Mouse (Mus musculus) v-Abl transformed pro-B cells (cell line): ENCODE measurements around the gene Uqcr10.

Experiments used
- in situ Hi-C, 2 experiments: fragments of 400-800 bp; cut with MboI; formaldehyde crosslinking; loops; one replicate each; pipeline ENCODE4 v1.15.1; 2025; ENCODE audit not compliant: unreplicated experiment in 2 of 2

The Uqcr10 gene

GRCm38 (mm10) chr11:4704072-4704964, at the start of gene Uqcr10, which contains the start of gene Zmat5:
Gene Uqcr10 (minus strand): TSS chr11:4704342.
Gene Zmat5 (plus strand): TSS chr11:4704678.
- in situ Hi-C loops = no loop called here

- in situ Hi-C loops = loop anchor here in 1 of 2 experiments (5.0 kb wide), 1 partner anchor 64 kb away; no protein-coding TSS in a partner anchor
These were observed 48.7 kb upstream of the Uqcr10 start for GRCm38 (mm10) chr11:4752836-4753235.

GRCm38 (mm10) chr11:4750263-4750662, 46.1 kb upstream of the Uqcr10 start:
- in situ Hi-C loops = loop anchor here in 1 of 2 experiments (5.0 kb wide), 1 partner anchor 67 kb away; no protein-coding TSS in a partner anchor

GRCm38 (mm10) chr11:4747285-4747684, 43.1 kb upstream of the Uqcr10 start:
- in situ Hi-C loops = no loop called here

- in situ Hi-C loops = no loop called here
These were observed 42.6 kb upstream of the Uqcr10 start, which contains the start of gene Cabp7 for GRCm38 (mm10) chr11:4746733-4747132. Gene Cabp7 (minus strand): TSS chr11:4746778.

GRCm38 (mm10) chr11:4745969-4746368, 41.8 kb upstream of the Uqcr10 start:
- in situ Hi-C loops = no loop called here

GRCm38 (mm10) chr11:4744691-4745090, 40.5 kb upstream of the Uqcr10 start:
- in situ Hi-C loops = no loop called here

GRCm38 (mm10) chr11:4740785-4741184, 36.6 kb upstream of the Uqcr10 start:
- in situ Hi-C loops = no loop called here

- in situ Hi-C loops = no loop called here
These were observed 34.6 kb upstream of the Uqcr10 start for GRCm38 (mm10) chr11:4738719-4739118.

- in situ Hi-C loops = no loop called here
These were observed 33.5 kb upstream of the Uqcr10 start for GRCm38 (mm10) chr11:4737682-4738081.

- in situ Hi-C loops = no loop called here
These were observed 32.2 kb upstream of the Uqcr10 start for GRCm38 (mm10) chr11:4736355-4736754.

- in situ Hi-C loops = no loop called here
These were observed 30.0 kb upstream of the Uqcr10 start for GRCm38 (mm10) chr11:4734179-4734578.

- in situ Hi-C loops = no loop called here
These were observed 27.6 kb upstream of the Uqcr10 start for GRCm38 (mm10) chr11:4731781-4732180.

- in situ Hi-C loops = no loop called here
These were observed 26.8 kb upstream of the Uqcr10 start for GRCm38 (mm10) chr11:4730913-4731312.

GRCm38 (mm10) chr11:4730096-4730495, 26.0 kb upstream of the Uqcr10 start:
- in situ Hi-C loops = no loop called here

- in situ Hi-C loops = no loop called here
These were observed 25.5 kb upstream of the Uqcr10 start for GRCm38 (mm10) chr11:4729603-4730002.

GRCm38 (mm10) chr11:4721728-4722127, 17.6 kb upstream of the Uqcr10 start:
- in situ Hi-C loops = no loop called here

GRCm38 (mm10) chr11:4720900-4721580, 16.9 kb upstream of the Uqcr10 start:
- in situ Hi-C loops = no loop called here

- in situ Hi-C loops = no loop called here
These were observed 16.3 kb upstream of the Uqcr10 start for GRCm38 (mm10) chr11:4720393-4720792.

GRCm38 (mm10) chr11:4719961-4720360, 15.8 kb upstream of the Uqcr10 start:
- in situ Hi-C loops = no loop called here

- in situ Hi-C loops = no loop called here
These were observed 14.4 kb upstream of the Uqcr10 start for GRCm38 (mm10) chr11:4718548-4718947.
